Mouse (Mus musculus): Measurements from ENCODE around the gene Gna12. TPM values are rescaled to one million over a fixed set of nuclear protein-coding genes. Genes with fewer than 3 reads are reported as not detected.
A peak's percentile ranks its signal among the peaks of the same experiment; 100 is the strongest.

Gene Gna12
- polyA plus RNA-seq, 1 experiment from 2014 or later = 31.1 TPM

DNA sequence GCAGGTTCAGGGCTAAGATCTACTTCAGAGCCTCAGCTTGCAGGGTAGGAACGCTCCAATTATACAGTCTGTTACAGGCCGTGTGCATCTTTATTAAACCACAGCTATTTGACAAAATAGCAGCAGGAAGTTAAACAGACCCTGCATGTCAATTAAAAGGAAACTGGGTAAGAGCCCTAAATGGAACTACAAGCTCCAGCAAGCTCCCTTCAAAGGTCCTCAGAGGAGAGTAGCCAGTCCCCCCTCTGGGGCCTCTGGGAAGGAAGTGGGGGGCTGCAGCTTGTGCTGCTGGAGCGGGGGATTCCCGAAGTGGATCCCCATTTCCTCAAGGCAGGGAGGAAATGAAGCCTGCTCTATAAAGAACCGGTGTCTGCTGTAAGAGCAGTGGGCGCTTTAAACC is 58.6 kb downstream of the Gna12 start:
- DNase-seq (ENCODE audit: low spot score) (no peak), ATAC-seq (replicated peaks; ENCODE audit: low FRiP score) (no peak)
- H3K9ac ChIP-seq (ENCODE audit: low read depth, low read length) = no peak overlapping the region
- H3K36me3 ChIP-seq (ENCODE audit: control insufficient read depth, insufficient read depth, low read length) = no peaks in the 10 kb centered on the region
- WGBS = 40% methylated on average over 6 of the region's 6 CpGs
- no peaks in the 10 kb centered on the region for H3K27me3 ChIP-seq (replicated peaks; ENCODE audit: control insufficient read depth, insufficient read depth, low read length)
- peaks cover 34% of the 10 kb centered on the region for H3K4me1 ChIP-seq (replicated peaks; ENCODE audit: control insufficient read depth, insufficient read depth, low read length)
- H3K4me2 ChIP-seq = no peak overlapping the region
- H3K4me3 ChIP-seq (ENCODE audit: low read depth, low read length) = no peak overlapping the region
- no peaks in the 10 kb centered on the region for H3K9me3 ChIP-seq (ENCODE audit: control insufficient read depth, low read length)
- peak overlapping the region; percentile 68 for H3K27ac ChIP-seq (ENCODE audit: low read depth, low read length)

DNA sequence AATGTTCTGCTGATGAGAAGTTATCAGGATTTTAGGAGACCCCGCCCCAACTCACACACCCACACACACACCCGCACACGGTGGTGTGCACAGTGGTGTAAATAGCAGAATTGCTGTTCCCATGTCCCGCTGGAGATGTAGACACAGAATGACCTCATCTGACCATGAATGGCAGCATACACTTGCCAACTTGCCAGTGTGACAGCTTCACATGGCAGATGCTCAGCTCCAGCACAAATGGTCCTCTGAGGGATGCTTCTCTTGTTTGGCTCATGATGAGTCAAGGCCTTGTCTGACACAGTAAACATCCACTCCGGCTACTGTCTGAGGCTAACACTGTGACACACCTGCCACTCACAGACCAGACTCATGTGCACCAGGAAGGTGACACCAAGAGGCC is 61.9 kb downstream of the Gna12 start:
- peaks cover 31% of the 10 kb centered on the region for H3K4me1 ChIP-seq (replicated peaks; ENCODE audit: control insufficient read depth, insufficient read depth, low read length)
- no peaks in the 10 kb centered on the region for H3K27me3 ChIP-seq (replicated peaks; ENCODE audit: control insufficient read depth, insufficient read depth, low read length)
- H3K36me3 ChIP-seq (ENCODE audit: control insufficient read depth, insufficient read depth, low read length) = peaks cover 2% of the 10 kb centered on the region; the same call in 1 of the 2 replicates
- WGBS = 53% methylated on average over 5 of the region's 5 CpGs
- H3K4me2 ChIP-seq = no peak overlapping the region
- no peak for DNase-seq (ENCODE audit: low spot score)
- peak overlapping the region; percentile 52 for H3K27ac ChIP-seq (ENCODE audit: low read depth, low read length)
- no peak for ATAC-seq (replicated peaks; ENCODE audit: low FRiP score)
- no peak overlapping the region for H3K4me3 ChIP-seq (ENCODE audit: low read depth, low read length)
- H3K9ac ChIP-seq (ENCODE audit: low read depth, low read length) = no peak overlapping the region
- H3K9me3 ChIP-seq (ENCODE audit: control insufficient read depth, low read length) = no peaks in the 10 kb centered on the region

DNA sequence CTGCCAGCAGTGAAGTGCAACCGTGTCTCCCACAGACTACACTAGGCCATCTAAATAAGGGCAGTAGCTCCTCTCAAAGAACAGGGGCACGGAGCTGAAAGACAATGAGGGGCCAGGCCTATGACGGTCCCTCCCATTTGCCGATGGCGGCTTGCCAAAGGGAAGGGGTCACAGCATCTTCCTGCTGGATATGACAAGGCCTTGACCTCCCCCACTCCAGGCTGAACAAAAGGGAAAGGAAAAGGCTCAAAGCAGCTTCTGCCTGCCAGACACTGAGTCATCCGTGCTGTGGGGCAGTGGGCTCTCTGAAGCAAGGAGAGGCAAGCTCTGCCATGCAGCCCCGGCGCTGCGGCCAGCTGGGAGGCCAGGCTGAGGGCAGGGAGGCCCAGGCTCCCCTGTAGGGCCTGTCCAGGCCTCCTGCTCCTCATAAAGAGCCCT is 62.5 kb downstream of the Gna12 start:
- ATAC-seq (replicated peaks; ENCODE audit: low FRiP score) (peak; percentile 46), DNase-seq (ENCODE audit: low spot score) (no peak)
- H3K27me3 ChIP-seq (replicated peaks; ENCODE audit: control insufficient read depth, insufficient read depth, low read length) = no peaks in the 10 kb centered on the region
- peaks cover 4% of the 10 kb centered on the region; the same call in 1 of the 2 replicates for H3K36me3 ChIP-seq (ENCODE audit: control insufficient read depth, insufficient read depth, low read length)
- H3K9ac ChIP-seq (ENCODE audit: low read depth, low read length) = 0 out of 2 replicates have a peak overlapping the region, but pooled peaks have one; percentile 25
- H3K4me1 ChIP-seq (replicated peaks; ENCODE audit: control insufficient read depth, insufficient read depth, low read length) = peaks cover 31% of the 10 kb centered on the region
- 0 out of 2 replicates have a peak overlapping the region, but pooled peaks have one; percentile 2 for H3K4me2 ChIP-seq
- H3K27ac ChIP-seq (ENCODE audit: low read depth, low read length) = peak overlapping the region; percentile 52
- no peak overlapping the region for H3K4me3 ChIP-seq (ENCODE audit: low read depth, low read length)
- 44% methylated on average over 9 of the region's 9 CpGs for WGBS
- H3K9me3 ChIP-seq (ENCODE audit: control insufficient read depth, low read length) = no peaks in the 10 kb centered on the region

DNA sequence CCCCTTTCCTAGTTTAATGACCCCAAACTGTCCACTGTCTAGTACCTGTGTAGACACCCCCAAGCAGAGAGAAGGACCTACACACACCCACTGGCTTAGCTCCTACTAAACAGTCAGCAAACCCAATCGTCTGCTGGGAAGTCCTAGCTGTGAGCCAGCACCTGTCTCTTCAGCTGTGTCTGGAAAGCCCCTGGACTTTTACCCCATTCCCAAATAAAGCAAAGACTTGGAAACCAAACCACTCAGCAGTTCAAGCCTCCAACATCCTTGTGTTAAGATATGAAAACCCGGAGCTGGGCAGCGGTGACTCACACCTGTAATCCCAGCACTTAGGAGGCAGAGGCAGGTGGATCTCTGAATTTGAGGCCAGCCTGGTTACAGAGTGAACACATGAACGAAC is 63.7 kb downstream of the Gna12 start:
- Histone ChIP-seq H3K4me3 (ENCODE audit: low read depth, low read length) (no peak overlapping the region), H3K27ac (ENCODE audit: low read depth, low read length) (no peak overlapping the region), H3K4me1 (replicated peaks; ENCODE audit: control insufficient read depth, insufficient read depth, low read length) (peaks cover 23% of the 10 kb centered on the region), H3K9me3 (ENCODE audit: control insufficient read depth, low read length) (no peaks in the 10 kb centered on the region), H3K9ac (ENCODE audit: low read depth, low read length) (no peak overlapping the region), H3K4me2 (no peak overlapping the region), H3K27me3 (replicated peaks; ENCODE audit: control insufficient read depth, insufficient read depth, low read length) (no peaks in the 10 kb centered on the region), H3K36me3 (ENCODE audit: control insufficient read depth, insufficient read depth, low read length) (peaks cover 11% of the 10 kb centered on the region; the same call in 1 of the 2 replicates)
- ATAC-seq (replicated peaks; ENCODE audit: low FRiP score) (no peak), DNase-seq (ENCODE audit: low spot score) (no peak)
- WGBS = 81% methylated on average over 4 of the region's 4 CpGs

DNA sequence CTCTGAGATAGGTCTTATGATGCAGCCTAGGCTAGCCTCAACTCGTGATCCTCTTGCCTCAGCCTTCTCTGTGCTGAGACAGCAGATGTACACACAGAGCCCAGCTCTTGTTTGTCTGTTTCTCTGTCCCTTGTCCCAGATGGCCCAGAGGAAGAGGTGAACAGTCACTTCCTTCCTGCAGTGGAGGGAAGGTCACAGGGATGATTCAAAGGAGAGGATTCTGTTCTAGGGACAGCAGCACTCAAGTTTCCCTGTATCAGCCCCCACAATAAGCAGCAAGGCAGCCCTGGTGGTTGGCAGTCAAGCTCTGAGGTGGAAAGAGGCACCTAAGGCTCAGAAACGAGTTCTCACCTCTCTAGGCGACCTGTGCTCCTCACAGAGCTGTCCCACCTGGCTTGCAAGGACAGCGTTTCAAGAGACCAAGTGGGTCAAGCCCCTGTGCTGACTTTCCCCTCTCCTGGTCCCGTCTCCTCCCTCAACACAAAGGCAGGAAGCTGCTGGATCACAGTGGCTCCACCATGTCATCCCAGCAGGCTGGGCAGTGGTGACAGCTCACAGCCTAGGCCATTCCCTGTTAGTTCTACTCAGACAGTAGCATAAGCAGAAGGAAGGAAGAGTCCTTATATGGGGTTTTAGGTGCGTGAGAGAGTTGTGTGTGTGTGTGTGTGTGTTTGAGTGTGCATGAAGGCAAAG is 65.2 kb downstream of the Gna12 start:
- no peak overlapping the region for H3K4me3 ChIP-seq (ENCODE audit: low read depth, low read length)
- H3K9ac ChIP-seq (ENCODE audit: low read depth, low read length) = no peak overlapping the region
- ATAC-seq (replicated peaks; ENCODE audit: low FRiP score) = no peak
- no peaks in the 10 kb centered on the region for H3K9me3 ChIP-seq (ENCODE audit: control insufficient read depth, low read length)
- H3K27me3 ChIP-seq (replicated peaks; ENCODE audit: control insufficient read depth, insufficient read depth, low read length) = no peaks in the 10 kb centered on the region
- peaks cover 22% of the 10 kb centered on the region for H3K4me1 ChIP-seq (replicated peaks; ENCODE audit: control insufficient read depth, insufficient read depth, low read length)
- H3K27ac ChIP-seq (ENCODE audit: low read depth, low read length) = 0 out of 2 replicates have a peak overlapping the region, but pooled peaks have one; percentile 23
- H3K36me3 ChIP-seq (ENCODE audit: control insufficient read depth, insufficient read depth, low read length) = peaks cover 16% of the 10 kb centered on the region
- no peak overlapping the region for H3K4me2 ChIP-seq
- 55% methylated on average over 6 of the region's 6 CpGs for WGBS
- no peak for DNase-seq (ENCODE audit: low spot score)

DNA sequence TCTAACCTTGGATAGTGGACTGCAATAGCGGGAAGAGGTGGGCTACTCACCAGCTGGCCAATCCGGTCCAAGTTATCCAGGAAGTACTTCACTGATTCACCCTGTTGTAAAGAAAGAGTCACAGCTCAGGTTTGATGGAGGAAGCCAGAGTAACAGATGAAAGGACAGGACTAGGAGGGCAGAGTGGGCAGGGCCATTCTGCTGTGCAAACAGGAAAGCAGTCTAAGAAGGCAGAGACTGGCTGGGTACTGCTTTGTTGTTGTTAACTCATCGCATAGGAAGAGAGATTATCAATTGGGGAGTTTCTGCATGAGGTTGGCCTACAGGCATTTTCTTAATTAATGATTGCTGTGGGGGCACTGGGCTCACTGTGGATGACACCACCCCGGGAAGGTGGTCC is 67.7 kb downstream of the Gna12 start:
- WGBS = 79% methylated on average over 4 of the region's 4 CpGs
- Histone ChIP-seq H3K27me3 (replicated peaks; ENCODE audit: control insufficient read depth, insufficient read depth, low read length) (no peaks in the 10 kb centered on the region), H3K36me3 (ENCODE audit: control insufficient read depth, insufficient read depth, low read length) (peaks cover 29% of the 10 kb centered on the region), H3K4me1 (replicated peaks; ENCODE audit: control insufficient read depth, insufficient read depth, low read length) (peaks cover 6% of the 10 kb centered on the region), H3K27ac (ENCODE audit: low read depth, low read length) (no peak overlapping the region), H3K9me3 (ENCODE audit: control insufficient read depth, low read length) (no peaks in the 10 kb centered on the region), H3K4me2 (no peak overlapping the region), H3K4me3 (ENCODE audit: low read depth, low read length) (no peak overlapping the region), H3K9ac (ENCODE audit: low read depth, low read length) (no peak overlapping the region)
- DNase-seq (ENCODE audit: low spot score) = no peak
- no peak for ATAC-seq (replicated peaks; ENCODE audit: low FRiP score)

DNA sequence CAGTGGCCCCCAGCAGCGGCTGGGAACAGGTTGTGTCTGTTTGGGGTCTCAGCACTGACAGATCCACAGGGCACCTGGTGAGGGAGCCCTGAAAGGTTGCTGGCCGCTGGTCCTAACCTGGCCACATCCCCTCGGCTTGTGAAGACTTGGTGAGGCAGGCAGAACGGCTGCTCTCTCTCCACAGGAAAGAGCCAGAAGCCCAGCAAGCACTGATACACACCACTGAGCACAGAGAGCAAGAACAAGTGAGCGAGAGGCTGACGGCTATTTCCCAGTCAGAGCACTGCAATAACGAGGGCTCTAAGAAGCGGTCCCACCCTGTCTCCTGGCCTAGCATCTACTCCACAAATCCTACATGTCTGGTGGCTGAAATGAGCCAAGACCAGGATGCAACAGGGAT is 71.4 kb downstream of the Gna12 start:
- Histone ChIP-seq H3K4me3 (ENCODE audit: low read depth, low read length) (no peak overlapping the region), H3K4me1 (replicated peaks; ENCODE audit: control insufficient read depth, insufficient read depth, low read length) (no peaks in the 10 kb centered on the region), H3K36me3 (ENCODE audit: control insufficient read depth, insufficient read depth, low read length) (peaks cover 29% of the 10 kb centered on the region), H3K27ac (ENCODE audit: low read depth, low read length) (no peak overlapping the region), H3K4me2 (no peak overlapping the region), H3K9me3 (ENCODE audit: control insufficient read depth, low read length) (no peaks in the 10 kb centered on the region), H3K9ac (ENCODE audit: low read depth, low read length) (no peak overlapping the region), H3K27me3 (replicated peaks; ENCODE audit: control insufficient read depth, insufficient read depth, low read length) (no peaks in the 10 kb centered on the region)
- no peak for ATAC-seq (replicated peaks; ENCODE audit: low FRiP score)
- 90% methylated on average over 8 of the region's 8 CpGs for WGBS
- no peak for DNase-seq (ENCODE audit: low spot score)

DNA sequence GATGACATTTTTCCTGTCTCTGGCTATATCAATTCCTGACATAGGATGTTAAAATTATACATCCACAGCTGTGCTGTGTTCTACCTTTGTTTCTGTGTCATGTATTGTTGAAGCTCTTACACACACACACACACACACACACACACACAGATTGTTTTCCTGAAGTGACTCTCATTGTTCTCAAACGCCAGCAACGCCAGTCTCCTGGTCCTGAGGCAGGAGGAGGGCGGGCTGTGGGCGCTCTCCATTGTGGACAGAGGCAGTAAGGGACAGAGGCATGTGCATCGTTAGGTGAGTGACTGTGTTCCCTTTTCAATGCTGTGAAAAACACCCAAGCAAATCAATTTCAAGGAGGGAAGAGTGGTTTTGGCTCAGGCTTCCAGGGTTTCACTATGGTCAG is 77.0 kb downstream of the Gna12 start:
- Histone ChIP-seq H3K9ac (ENCODE audit: low read depth, low read length) (no peak overlapping the region), H3K4me2 (no peak overlapping the region), H3K4me3 (ENCODE audit: low read depth, low read length) (no peak overlapping the region), H3K27me3 (replicated peaks; ENCODE audit: control insufficient read depth, insufficient read depth, low read length) (no peaks in the 10 kb centered on the region), H3K9me3 (ENCODE audit: control insufficient read depth, low read length) (no peaks in the 10 kb centered on the region), H3K27ac (ENCODE audit: low read depth, low read length) (no peak overlapping the region), H3K36me3 (ENCODE audit: control insufficient read depth, insufficient read depth, low read length) (no peaks in the 10 kb centered on the region), H3K4me1 (replicated peaks; ENCODE audit: control insufficient read depth, insufficient read depth, low read length) (peaks cover 8% of the 10 kb centered on the region)
- DNase-seq (ENCODE audit: low spot score) = no peak
- ATAC-seq (replicated peaks; ENCODE audit: low FRiP score) = no peak
- 79% methylated on average over 5 of the region's 5 CpGs for WGBS

DNA sequence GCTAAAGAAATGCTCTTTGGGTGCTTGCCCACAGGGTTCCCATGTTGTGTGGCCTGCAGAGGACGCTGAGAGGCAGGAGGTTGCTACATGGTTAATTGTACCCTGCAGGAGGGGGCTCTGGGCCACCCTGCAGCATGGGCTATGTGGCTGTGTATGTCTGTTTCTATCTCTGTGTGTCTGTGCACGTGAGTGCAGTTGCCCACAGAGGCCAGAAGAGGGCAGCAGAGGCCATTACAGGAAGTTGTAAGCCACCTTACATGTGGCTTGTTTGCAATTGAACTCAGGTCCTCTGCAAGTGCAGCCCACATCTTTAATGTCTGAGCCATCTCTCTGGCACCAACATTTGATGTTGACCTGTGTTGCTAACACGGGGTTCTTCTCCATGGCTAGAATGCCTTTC is 77.6 kb downstream of the Gna12 start:
- H3K27me3 ChIP-seq (replicated peaks; ENCODE audit: control insufficient read depth, insufficient read depth, low read length) = no peaks in the 10 kb centered on the region
- H3K9me3 ChIP-seq (ENCODE audit: control insufficient read depth, low read length) = no peaks in the 10 kb centered on the region
- peaks cover 8% of the 10 kb centered on the region for H3K4me1 ChIP-seq (replicated peaks; ENCODE audit: control insufficient read depth, insufficient read depth, low read length)
- H3K36me3 ChIP-seq (ENCODE audit: control insufficient read depth, insufficient read depth, low read length) = no peaks in the 10 kb centered on the region
- H3K4me2 ChIP-seq = no peak overlapping the region
- 86% methylated on average over 3 of the region's 3 CpGs for WGBS
- H3K9ac ChIP-seq (ENCODE audit: low read depth, low read length) = no peak overlapping the region
- H3K27ac ChIP-seq (ENCODE audit: low read depth, low read length) = no peak overlapping the region
- DNase-seq (ENCODE audit: low spot score) (no peak), ATAC-seq (replicated peaks; ENCODE audit: low FRiP score) (no peak)
- no peak overlapping the region for H3K4me3 ChIP-seq (ENCODE audit: low read depth, low read length)

Data from liver, embryonic 11.5 days (tissue).